11 mouse cellular contexts compared by ENCODE assay signal in genomic region chr15:59248477-59249260, GRCm38 (mm10).
DNase-seq lines count a peak whose midpoint lies in the region; ATAC-seq lines count a peak whose summit lies in the region.
"Had no signal": no experiment of that assay in that cellular context is flagged by ENCODE, and none has a peak within 500 bp of the region (broad histone marks: within the 10 kb centered on the region; RNA-seq: fewer than 3 reads in every experiment).

No protein-coding gene starts in this region.

- H3K9ac ChIP-seq in heart, embryonic 14.5 days (ENCODE audit: low read length) = no peak overlapping the region
- H3K9ac ChIP-seq: hindbrain, embryonic 12.5 days; liver, embryonic 14.5 days had no signal

- peak; percentile 43; the same call in 1 of the 2 replicates for ATAC-seq in heart, embryonic 14.5 days (ENCODE audit: insufficient number of reproducible peaks, insufficient read depth, low FRiP score, low read depth)

- H3K4me2 ChIP-seq in heart, embryonic 14.5 days (ENCODE audit: low read length) = no peak overlapping the region
- H3K4me2 ChIP-seq: hindbrain, embryonic 12.5 days had no signal

- no peak overlapping the region for H3K4me3 ChIP-seq in brown adipose tissue, adult 24 weeks (ENCODE audit: insufficient read depth, low read depth, low read length)
- no peak overlapping the region for H3K4me3 ChIP-seq in heart, embryonic 14.5 days (ENCODE audit: control insufficient read depth in 1 of 2, insufficient read depth in 1 of 2, low read depth in 1 of 2, low read length in 2 of 2)
- H3K4me3 ChIP-seq: hindbrain, embryonic 12.5 days had no signal

- no peaks in the 10 kb centered on the region for H3K36me3 ChIP-seq in heart, embryonic 14.5 days (ENCODE audit: control insufficient read depth, insufficient read depth, low read length)
- H3K36me3 ChIP-seq: hindbrain, embryonic 12.5 days had no signal

- peak; percentile 47 to 64 for DNase-seq in heart, adult 9 months (ENCODE audit: low spot score in 2 of 2)
- DNase-seq in heart, postnatal 25 days (ENCODE audit: low spot score) = no peak
- peak; percentile 49 for DNase-seq in lung, postnatal 10 days
- no peak for DNase-seq in thymus, postnatal 4 days
- DNase-seq in c-Kit-positive CD71-positive TER-119-positive erythroid progenitor cells, embryonic 14.5 days (ENCODE audit: low spot score) = no peak
- DNase-seq in right cerebral cortex, postnatal 10 days (ENCODE audit: low spot score in 2 of 2) = no peak
- DNase-seq: layer of hippocampus, adult 9-11 months had no signal

- H3K9me3 ChIP-seq in heart, embryonic 14.5 days (ENCODE audit: control insufficient read depth, low read length) = no peaks in the 10 kb centered on the region
- H3K9me3 ChIP-seq: hindbrain, embryonic 12.5 days had no signal

- peak overlapping the region; percentile 93 for H3K27ac ChIP-seq in brown adipose tissue, adult 24 weeks (replicated peaks; ENCODE audit: low read depth, low read length)
- peak overlapping the region in 1 of 2 experiments; percentile 41; a peak in 1 of 4 replicates for H3K27ac ChIP-seq in heart, embryonic 14.5 days (replicated peaks in 1 of 2; ENCODE audit: control insufficient read depth in 1 of 2, insufficient read depth in 1 of 2, low read depth in 2 of 2, low read length in 2 of 2)
- H3K27ac ChIP-seq: hindbrain, embryonic 12.5 days; liver, embryonic 14.5 days had no signal

- H3K27me3 ChIP-seq in heart, embryonic 14.5 days (ENCODE audit: control insufficient read depth, insufficient read depth, low read length) = no peaks in the 10 kb centered on the region
- H3K27me3 ChIP-seq: hindbrain, embryonic 12.5 days had no signal

- 67% methylated on average over 10 of the region's 12 CpGs for WGBS in heart, embryonic 14.5 days

- H3K4me1 ChIP-seq in brown adipose tissue, adult 24 weeks (ENCODE audit: control insufficient read depth, insufficient read depth, insufficient read length, low read length) = peaks cover 26% of the 10 kb centered on the region
- peaks cover 0 to 7% of the 10 kb centered on the region in 2 experiments; a peak in 2 of 4 replicates for H3K4me1 ChIP-seq in heart, embryonic 14.5 days (ENCODE audit: control insufficient read depth in 2 of 2, insufficient read depth in 2 of 2, low read length in 2 of 2)
- H3K4me1 ChIP-seq: hindbrain, embryonic 12.5 days had no signal

- intact Hi-C loops in heart, postnatal 25 days (cut with DNase I) = loop anchor here (5.0 kb wide), 1 partner anchor 46 kb away; no protein-coding TSS in a partner anchor

Comparison
In these comparisons a context has a peak if more than half of its experiments do, and no peak if none do; other contexts are left out.
1. DNase-seq: peak in heart, adult 9 months (2 of 2) and lung, postnatal 10 days (single experiment); none in heart, postnatal 25 days (single experiment), thymus, postnatal 4 days (single experiment), c-Kit-positive CD71-positive TER-119-positive erythroid progenitor cells, embryonic 14.5 days (single experiment) and right cerebral cortex, postnatal 10 days (0 of 2).